Mouse (Mus musculus): ENCODE measurements around the gene Vps41.

- no peak for TF ChIP-seq CTCF (IDR thresholded peaks at IDR 0.05; ENCODE audit: low read depth, low read length)
- TF ChIP-seq POLR2A (IDR thresholded peaks at IDR 0.05; ENCODE audit: borderline replicate concordance, low read depth, low read length) = no peak
Observed at GRCm38 (mm10) chr13:18790086-18790485, 73.0 kb downstream of the Vps41 start.

Measured in bone marrow macrophage, adult 2 months (primary cell).